Comparison of ENCODE assay signal across 7 mouse cellular contexts in the genomic region with DNA sequence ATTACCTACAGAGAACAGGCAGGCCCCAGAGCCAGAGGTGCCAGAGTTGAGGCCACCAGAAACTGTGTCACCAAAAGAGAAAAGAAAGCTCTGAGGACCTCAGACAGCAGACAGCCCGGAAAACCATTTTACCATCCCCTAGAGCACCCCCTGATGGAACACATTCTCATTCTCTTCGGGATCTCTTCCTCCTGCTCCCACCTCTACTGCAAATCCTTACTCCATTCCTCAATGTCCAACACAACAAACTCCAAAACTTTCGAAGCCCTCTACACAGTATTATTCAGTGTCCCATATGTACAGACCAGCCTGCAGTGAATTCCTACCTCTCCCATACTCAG. TPM values are rescaled to one million over a fixed set of nuclear protein-coding genes. Genes with fewer than 3 reads are reported as not detected.
A peak's percentile ranks its signal among the peaks of the same experiment; 100 is the strongest.
DNase-seq lines count a peak whose midpoint lies in the region; ATAC-seq and TF ChIP-seq lines count a peak whose summit lies in the region.

No protein-coding gene starts in this region.

- no peak for DNase-seq in neural tube, embryonic 11.5 days (ENCODE audit: low spot score)
- DNase-seq in neural tube, embryonic 10.5 days (ENCODE audit: extremely low spot score, low spot score) = no peak
- DNase-seq in stomach, postnatal 0 days (ENCODE audit: low spot score) = no peak
- no peak for DNase-seq in left cerebral cortex, postnatal 14 days (ENCODE audit: low spot score in 2 of 2)

- peak overlapping the region; percentile 77 for H3K9ac ChIP-seq in neural tube, embryonic 11.5 days (ENCODE audit: low read length)
- H3K9ac ChIP-seq in limb, embryonic 15.5 days = peak overlapping the region; percentile 90
- H3K9ac ChIP-seq in stomach, postnatal 0 days (ENCODE audit: low read length) = peak overlapping the region; percentile 96

- WGBS in neural tube, embryonic 11.5 days = 19% methylated on average over 3 of the region's 3 CpGs
- 14% methylated on average over 3 of the region's 3 CpGs for WGBS in limb, embryonic 15.5 days
- 7% methylated on average over 3 of the region's 3 CpGs for WGBS in stomach, postnatal 0 days

- H3K27ac ChIP-seq in neural tube, embryonic 11.5 days (ENCODE audit: low read depth, low read length) = peak overlapping the region; percentile 60
- peak overlapping the region; percentile 97 for H3K27ac ChIP-seq in limb, embryonic 15.5 days
- H3K27ac ChIP-seq in stomach, postnatal 0 days (replicated peaks) = peak overlapping the region; percentile 99

- H3K4me3 ChIP-seq in neural tube, embryonic 11.5 days (ENCODE audit: low read depth, low read length) = peak overlapping the region; percentile 89
- peak overlapping the region; percentile 93 for H3K4me3 ChIP-seq in limb, embryonic 15.5 days
- H3K4me3 ChIP-seq in stomach, postnatal 0 days (ENCODE audit: low read depth, low read length) = peak overlapping the region; percentile 99

- H3K9me3 ChIP-seq in neural tube, embryonic 11.5 days (ENCODE audit: control insufficient read depth, low read length) = no peaks in the 10 kb centered on the region
- H3K9me3 ChIP-seq in limb, embryonic 15.5 days = no peaks in the 10 kb centered on the region
- H3K9me3 ChIP-seq in stomach, postnatal 0 days (ENCODE audit: control insufficient read depth, low read length) = no peaks in the 10 kb centered on the region

- peak overlapping the region; percentile 92 for H3K4me2 ChIP-seq in neural tube, embryonic 11.5 days (ENCODE audit: low read depth)
- peak overlapping the region; percentile 57 for H3K4me2 ChIP-seq in limb, embryonic 15.5 days
- peak overlapping the region; percentile 65 for H3K4me2 ChIP-seq in stomach, postnatal 0 days (replicated peaks; ENCODE audit: low read depth)

- TF ChIP-seq CTCF in stomach, postnatal 0 days (IDR thresholded peaks at IDR 0.05; ENCODE audit: low read depth) = peak; percentile 51; the same call in 1 of the 2 replicates

- H3K36me3 ChIP-seq in neural tube, embryonic 11.5 days (ENCODE audit: control insufficient read depth, insufficient read depth, low read length) = no peaks in the 10 kb centered on the region
- peaks cover 15% of the 10 kb centered on the region for H3K36me3 ChIP-seq in limb, embryonic 15.5 days
- H3K36me3 ChIP-seq in stomach, postnatal 0 days (ENCODE audit: control insufficient read depth, insufficient read depth, low read length) = no peaks in the 10 kb centered on the region; the same call in 1 of the 2 replicates

- no peak for ATAC-seq in neural tube, embryonic 11.5 days (ENCODE audit: insufficient read depth, low FRiP score, low TSS enrichment)
- ATAC-seq in erythroid progenitor cell, adult 5-6 weeks (replicated peaks; ENCODE audit: low FRiP score, poor library complexity, severe bottlenecking) = peak; percentile 37
- ATAC-seq in limb, embryonic 15.5 days (ENCODE audit: insufficient number of reproducible peaks, low FRiP score, low TSS enrichment, low read depth) = no peak; the same call in none of the 2 replicates
- ATAC-seq in stomach, postnatal 0 days (ENCODE audit: low FRiP score, low TSS enrichment) = peak; percentile 30; the same call in 1 of the 2 replicates
- no peak for ATAC-seq in inflammation-experienced regulatory T-cells, adult 6 months

- intact Hi-C loops in left cerebral cortex, postnatal 14 days (cut with DNase I) = loop anchor here (1.0 kb wide), 1 partner anchor 33 kb away; the partner anchor contains the start of gene Hdlbp

- H3K27me3 ChIP-seq in neural tube, embryonic 11.5 days (ENCODE audit: control insufficient read depth, insufficient read depth, low read length) = no peaks in the 10 kb centered on the region
- no peaks in the 10 kb centered on the region for H3K27me3 ChIP-seq in limb, embryonic 15.5 days
- no peaks in the 10 kb centered on the region for H3K27me3 ChIP-seq in stomach, postnatal 0 days (ENCODE audit: control insufficient read depth, insufficient read depth, low read length)

- TF ChIP-seq EP300 in stomach, postnatal 0 days (optimal IDR thresholded peaks at IDR 0.05) = no peak

- H3K4me1 ChIP-seq in neural tube, embryonic 11.5 days (ENCODE audit: control insufficient read depth, insufficient read depth, low read length) = peaks cover 6% of the 10 kb centered on the region; the same call in 1 of the 2 replicates
- peaks cover 27% of the 10 kb centered on the region for H3K4me1 ChIP-seq in limb, embryonic 15.5 days
- H3K4me1 ChIP-seq in stomach, postnatal 0 days (replicated peaks; ENCODE audit: control insufficient read depth, insufficient read depth) = peaks cover 8% of the 10 kb centered on the region

RNA-seq across cellular contexts. Expression of gene Hdlbp, which starts 32.8 kb away (rescaled TPM):
- polyA plus RNA-seq in neural tube, embryonic 11.5 days (2014; fragmentation: Nextera tagmentation; extraction: Ambion mirVana) = 95.7 and 98.2 TPM in 2 replicates
- total RNA-seq in erythroid progenitor cell, adult 5-6 weeks (2015; ENCODE audit: low replicate concordance) = 65.8 and 68.8 TPM in 2 replicates
- 40.5 and 51.6 TPM in 2 replicates for total RNA-seq in erythroid progenitor cell, adult 5-6 weeks (2017; ENCODE audit: low replicate concordance)
- polyA plus RNA-seq in limb, embryonic 15.5 days (2015; fragmentation: Nextera tagmentation; extraction: Ambion mirVana) = 205 and 213 TPM in 2 replicates
- polyA plus RNA-seq in stomach, postnatal 0 days (2015; fragmentation: Nextera tagmentation; extraction: Ambion mirVana) = 106 and 155 TPM in 2 replicates
- total RNA-seq in left cerebral cortex, postnatal 14 days (2021) = 100 to 1,000 TPM; 159 to 165 TPM
- polyA plus RNA-seq in inflammation-experienced regulatory T-cells, adult 6 months (2017; shearing (Covaris generic)) = 10 to 100 TPM; 49.3 to 72.0 (median 49.7) TPM

Comparison
In these comparisons a context has a peak if more than half of its experiments do, and no peak if none do; other contexts are left out.
1. ATAC-seq: peak in erythroid progenitor cell, adult 5-6 weeks (single experiment) and stomach, postnatal 0 days (single experiment); none in neural tube, embryonic 11.5 days (single experiment), limb, embryonic 15.5 days (single experiment) and inflammation-experienced regulatory T-cells, adult 6 months (single experiment).
2. Peak in every context shown above with its lines, with median percentiles within 50 percentile points of each other: H3K27ac ChIP-seq, H3K4me2 ChIP-seq, H3K4me3 ChIP-seq and H3K9ac ChIP-seq.